Mouse (Mus musculus) heart, adult 2 months (tissue): Measurements from ENCODE around the gene Ptges. TPM values are rescaled to one million over a fixed set of nuclear protein-coding genes. Genes with fewer than 3 reads are reported as not detected.

ENCODE experiments used
- DNase-seq, 2 experiments: peaks; one replicate each; pipeline ENCODE4 v3.0.0; 2021
- H3K27ac ChIP-seq: fragments of 200-600 bp; 2 replicates; pipeline ENCODE4 v1.8.1; 2022
- H3K27me3 ChIP-seq: fragments of 200-500 bp; 2 replicates; pipeline ENCODE4 v1.6.1; 2012; ENCODE audit warnings: mild to moderate bottlenecking, low read length, inconsistent platforms, mixed read lengths; ENCODE audit not compliant: control insufficient read depth, insufficient read depth
- H3K36me3 ChIP-seq: fragments of 200-500 bp; 2 replicates; pipeline ENCODE4 v1.6.1; 2012; ENCODE audit warnings: low read length, inconsistent platforms; ENCODE audit not compliant: control insufficient read depth, insufficient read depth
- H3K4me1 ChIP-seq: fragments of 200-500 bp; 2 replicates; pipeline ENCODE4 v1.6.1; 2011; ENCODE audit warnings: low read length; ENCODE audit not compliant: control insufficient read depth, insufficient read depth
- H3K4me3 ChIP-seq: fragments of 200-600 bp; 2 replicates; pipeline ENCODE4 v1.8.1; 2022
- H3K79me2 ChIP-seq: fragments of 200-500 bp; replicated peaks from 2 replicates; pipeline ENCODE4 v1.6.1; 2012; ENCODE audit warnings: mild to moderate bottlenecking, inconsistent platforms, low read length, moderate library complexity, mixed read lengths; ENCODE audit not compliant: control insufficient read depth, insufficient read depth
- H3K9ac ChIP-seq: fragments of 200-500 bp; 2 replicates; pipeline ENCODE4 v1.6.1; 2012; ENCODE audit warnings: low read depth, mild to moderate bottlenecking, control low read depth, inconsistent platforms, low read length, mixed read lengths
- CTCF ChIP-seq: fragments of 200-600 bp; IDR thresholded peaks from 2 replicates; pipeline ENCODE4 v1.8.1; 2022; ENCODE audit warnings: antibody characterized with exemption, mild to moderate bottlenecking, moderate library complexity
- EP300 ChIP-seq: fragments of 200-500 bp; IDR thresholded peaks from 2 replicates; pipeline ENCODE4 v1.6.1; 2011; ENCODE audit warnings: low read depth, low read length, control low read depth; ENCODE audit not compliant: insufficient read depth
- POLR2A ChIP-seq: fragments of 200-500 bp; IDR thresholded peaks from 2 replicates; pipeline ENCODE4 v1.6.1; 2011; ENCODE audit warnings: mild to moderate bottlenecking, low read depth, low read length, control low read depth; ENCODE audit not compliant: insufficient read depth
- WGBS: fragments of 180-500 bp; shearing (Covaris S2); methylation state at CpG from one replicate; pipeline ENCODE4 v1.1.7; 2018; 5-methylcytosine and 5-hydroxymethylcytosine counted together
- intact Hi-C: fragments of 180-260 bp; cut with DNase I; formaldehyde crosslinking; loops from one replicate; pipeline ENCODE4 v1.15.1; 2025
- polyA plus RNA-seq: library from polyadenylated mRNA; depleted of rRNA; stranded (reverse); fragments of >200 nt; gene quantifications from 2 replicates; pipeline ENCODE4 v1.2.3, GENCODE M21; 2012; rRNA removed
- total RNA-seq, 2 experiments: library from RNA; stranded (reverse); gene quantifications; 2 replicates each; pipeline ENCODE4 v1.2.3; 2021

Gene Ptges
- total and polyA plus RNA-seq, 3 experiments: 2.5 to 4.8 (median 2.8) TPM

DNA sequence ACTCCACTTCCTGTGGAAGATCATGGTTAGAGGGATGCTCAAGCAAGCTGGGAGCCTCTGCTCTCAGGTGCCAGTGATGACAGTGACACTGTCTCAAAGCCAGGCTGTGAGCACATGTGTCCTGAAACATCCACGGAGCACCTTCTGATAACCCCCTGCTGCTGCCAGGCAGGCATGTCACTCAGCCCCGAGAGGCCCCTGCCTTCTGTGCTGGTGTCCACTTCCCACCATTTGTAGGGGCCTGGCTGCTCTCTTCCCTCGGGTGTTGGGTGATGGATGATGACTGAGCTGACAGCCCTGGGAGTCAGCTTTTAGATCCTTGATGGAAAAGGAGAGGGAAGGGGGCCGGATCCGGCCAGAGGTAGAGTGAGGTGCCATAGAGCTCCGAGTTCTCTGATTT lies 82.9 kb downstream of the Ptges start:
- Histone ChIP-seq H3K4me3 (no peak overlapping the region), H3K9ac (no peak overlapping the region), H3K27ac (no peak overlapping the region), H3K27me3 (no peaks in the 10 kb centered on the region; the same call in 1 of the 2 replicates), H3K79me2 (no peaks in the 10 kb centered on the region), H3K4me1 (peaks cover 1% of the 10 kb centered on the region; the same call in 1 of the 2 replicates), H3K36me3 (no peaks in the 10 kb centered on the region)
- intact Hi-C loops: no loop called here
- WGBS: 47% methylated on average over 6 of the region's 6 CpGs
- DNase-seq: no peak
- TF ChIP-seq POLR2A: no peak

DNA sequence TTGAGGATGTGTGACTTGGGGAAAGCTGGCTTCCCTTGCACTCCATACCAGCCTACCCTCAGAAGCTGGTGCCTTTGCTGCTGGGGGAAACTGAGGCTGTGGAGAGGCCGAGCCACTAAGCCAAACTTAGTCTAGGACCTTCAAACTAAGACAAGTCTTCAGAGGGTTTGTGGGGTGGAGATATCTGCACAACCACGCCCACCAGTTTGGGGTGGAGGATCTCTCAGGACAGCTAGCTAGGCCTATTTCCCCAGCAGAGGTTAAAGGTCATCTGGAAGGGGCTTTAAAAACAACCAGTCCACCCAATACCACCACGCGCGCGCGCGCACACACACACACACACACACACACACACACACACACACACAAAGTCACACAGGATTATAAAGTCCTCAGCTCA lies 83.4 kb downstream of the Ptges start:
- Histone ChIP-seq H3K27ac (no peak overlapping the region), H3K27me3 (no peaks in the 10 kb centered on the region; the same call in 1 of the 2 replicates), H3K9ac (no peak overlapping the region), H3K4me3 (no peak overlapping the region), H3K4me1 (peaks cover 1% of the 10 kb centered on the region; the same call in 1 of the 2 replicates), H3K79me2 (no peaks in the 10 kb centered on the region), H3K36me3 (no peaks in the 10 kb centered on the region)
- DNase-seq: no peak
- intact Hi-C loops: no loop called here
- WGBS: 76% methylated on average over 8 of the region's 8 CpGs
- TF ChIP-seq EP300 (no peak), CTCF (no peak), POLR2A (no peak)

DNA sequence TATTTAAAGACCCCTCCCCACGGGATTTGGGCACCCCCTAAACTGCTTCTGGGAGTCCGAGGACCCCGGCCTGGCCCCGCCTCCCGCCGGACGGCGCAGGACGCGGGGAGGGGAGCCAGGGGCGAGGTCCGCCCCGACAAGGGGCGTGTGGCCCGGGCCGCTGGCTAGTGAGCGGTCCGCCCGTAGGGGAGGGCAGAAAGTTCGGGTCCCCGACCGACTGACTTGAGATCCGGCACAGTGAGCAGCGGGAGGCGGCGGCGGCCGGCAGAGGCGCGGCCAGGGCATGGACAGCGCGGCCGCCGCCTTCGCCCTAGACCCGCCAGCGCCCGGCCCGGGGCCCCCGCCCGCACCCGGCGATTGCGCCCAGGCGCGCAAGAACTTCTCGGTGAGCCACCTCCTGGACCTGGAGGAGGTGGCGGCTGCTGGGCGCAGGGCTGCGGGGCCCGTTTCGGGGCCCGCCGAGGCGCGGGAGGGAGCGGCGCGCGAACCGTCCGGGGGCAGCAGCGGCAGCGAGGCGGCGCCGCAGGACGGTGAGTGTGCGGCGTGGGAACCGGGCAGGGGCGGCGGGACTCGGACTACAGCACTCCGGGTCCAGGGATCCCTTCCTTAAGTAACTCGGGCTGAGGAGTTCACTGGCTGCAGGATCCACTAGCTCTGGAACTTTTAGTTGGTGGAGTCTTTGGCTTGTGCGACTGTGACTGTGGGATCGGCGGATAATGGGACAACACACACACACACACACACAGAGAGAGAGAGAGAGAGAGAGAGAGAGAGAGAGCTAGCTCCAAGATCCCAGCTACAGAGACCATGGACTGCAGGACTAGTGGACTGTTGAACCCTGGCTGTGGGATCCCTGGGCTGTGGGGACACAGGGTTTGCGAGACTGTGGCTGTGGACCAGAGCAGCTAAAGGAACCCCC lies 84.3 kb downstream of the Ptges start:
- H3K79me2 ChIP-seq: no peaks in the 10 kb centered on the region
- WGBS: 3% methylated on average over 79 of the region's 80 CpGs
- H3K4me1 ChIP-seq: peaks cover 1% of the 10 kb centered on the region; the same call in 1 of the 2 replicates
- no peak overlapping the region for H3K27ac ChIP-seq
- peak; percentile 32 to 51 for DNase-seq
- peak overlapping the region; percentile 40 for H3K4me3 ChIP-seq
- intact Hi-C loops: no loop called here
- H3K27me3 ChIP-seq: no peaks in the 10 kb centered on the region; the same call in 1 of the 2 replicates
- TF ChIP-seq EP300 (no peak), CTCF (peak; percentile 40), POLR2A (no peak)
- no peaks in the 10 kb centered on the region for H3K36me3 ChIP-seq
- H3K9ac ChIP-seq: peak overlapping the region; percentile 40

DNA sequence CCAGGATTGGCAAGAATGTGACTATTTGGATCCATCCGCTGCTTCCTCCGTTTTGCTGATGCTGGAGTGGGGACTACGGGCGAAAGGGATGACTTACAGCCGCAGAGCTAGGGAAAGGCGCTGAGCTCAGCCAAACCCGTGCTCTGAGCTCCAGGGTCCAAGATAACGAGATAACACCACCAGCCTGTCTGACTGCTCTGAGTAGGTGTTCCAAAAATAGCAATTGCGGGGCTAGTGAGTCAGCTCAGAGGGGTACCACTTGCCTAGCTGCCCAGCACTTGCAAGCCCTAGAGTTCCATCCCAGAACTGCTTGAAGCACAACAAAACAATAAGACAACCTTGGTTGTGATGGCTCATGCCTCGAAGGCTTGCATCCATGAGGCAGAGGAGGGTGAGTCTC lies 87.0 kb downstream of the Ptges start:
- Histone ChIP-seq H3K36me3 (no peaks in the 10 kb centered on the region), H3K4me1 (peaks cover 1% of the 10 kb centered on the region; the same call in 1 of the 2 replicates), H3K79me2 (no peaks in the 10 kb centered on the region), H3K9ac (no peak overlapping the region), H3K27ac (no peak overlapping the region), H3K4me3 (no peak overlapping the region), H3K27me3 (no peaks in the 10 kb centered on the region; the same call in 1 of the 2 replicates)
- no peak for TF ChIP-seq CTCF
- no peak for TF ChIP-seq POLR2A
- TF ChIP-seq EP300: no peak
- 21% methylated on average over 10 of the region's 10 CpGs for WGBS
- intact Hi-C loops: no loop called here
- DNase-seq: no peak

Other genes starting within 250 kb of the Ptges start
- 1 to 10 TPM in 1 of 2 experiments, under 1 TPM in 1; 0.52 to 1.3 TPM for gene 1700001O22Rik, start 126.2 kb downstream of the Ptges start, total RNA-seq
- 0.73 and 1.1 TPM in 2 replicates for gene 1700001O22Rik, start 126.2 kb downstream of the Ptges start, polyA plus RNA-seq
- gene Ntmt1, start 122.0 kb downstream of the Ptges start, total RNA-seq: 10 to 100 TPM; 22.0 to 27.3 TPM
- 27.4 and 30.2 TPM in 2 replicates for gene Ntmt1, start 122.0 kb downstream of the Ptges start, polyA plus RNA-seq
- 1 to 10 TPM; 7.8 to 8.1 TPM for gene Asb6, start 99.5 kb downstream of the Ptges start, total RNA-seq
- 12.8 and 13.6 TPM in 2 replicates for gene Asb6, start 99.5 kb downstream of the Ptges start, polyA plus RNA-seq
- gene Prrx2, start 94.9 kb downstream of the Ptges start, total RNA-seq: under 1 TPM; 0.75 to 0.84 TPM
- 1.6 and 2.4 TPM in 2 replicates for gene Prrx2, start 94.9 kb downstream of the Ptges start, polyA plus RNA-seq
- gene Tor1b, start 23.1 kb upstream of the Ptges start, total RNA-seq: 10 to 100 TPM; 23.9 to 26.4 TPM
- 17.1 and 28.6 TPM in 2 replicates for gene Tor1b, start 23.1 kb upstream of the Ptges start, polyA plus RNA-seq
- gene Tor1a, start 38.1 kb upstream of the Ptges start, total RNA-seq: 10 to 100 TPM in 1 of 2 experiments, 1 to 10 TPM in 1; 9.6 to 10.4 TPM
- 11.3 and 14.3 TPM in 2 replicates for gene Tor1a, start 38.1 kb upstream of the Ptges start, polyA plus RNA-seq
- 10 to 100 TPM; 20.6 to 21.7 TPM for gene BC005624, start 52.3 kb upstream of the Ptges start, total RNA-seq
- 14.7 and 25.0 TPM in 2 replicates for gene BC005624, start 52.3 kb upstream of the Ptges start, polyA plus RNA-seq
- 10 to 100 TPM; 50.8 to 55.0 TPM for gene Usp20, start 52.4 kb upstream of the Ptges start, total RNA-seq
- 43.9 and 51.7 TPM in 2 replicates for gene Usp20, start 52.4 kb upstream of the Ptges start, polyA plus RNA-seq
- gene Fnbp1, start 212.1 kb upstream of the Ptges start, total RNA-seq: 10 to 100 TPM; 49.0 to 53.6 TPM
- gene Fnbp1, start 212.1 kb upstream of the Ptges start, polyA plus RNA-seq: 40.3 and 46.1 TPM in 2 replicates
- gene Gpr107, start 222.5 kb upstream of the Ptges start, total RNA-seq: 10 to 100 TPM; 29.0 to 30.9 TPM
- gene Gpr107, start 222.5 kb upstream of the Ptges start, polyA plus RNA-seq: 16.0 and 32.3 TPM in 2 replicates